Mouse (Mus musculus) embryonic facial prominence, embryonic 12.5 days (tissue): ENCODE results near the gene Tnfsf15. TPM values are rescaled to one million over a fixed set of nuclear protein-coding genes. Genes with fewer than 3 reads are reported as not detected.

Source experiments
- ATAC-seq: fragments of 200-750 bp; cut with Nextera tagmentation; 2 replicates; pipeline ENCODE4 v1.8.0; 2017; ENCODE audit not compliant: insufficient number of reproducible peaks, insufficient read depth, low FRiP score, low TSS enrichment
- H3K27ac ChIP-seq: fragments of 300-500 bp; sonication (generic); 2 replicates; pipeline ENCODE4 v1.5.1; 2016; ENCODE audit warnings: mild to moderate bottlenecking
- H3K27me3 ChIP-seq: fragments of 300-500 bp; sonication (generic); 2 replicates; pipeline ENCODE4 v1.6.1; 2016; ENCODE audit warnings: mild to moderate bottlenecking, moderate library complexity
- H3K36me3 ChIP-seq: fragments of 300-500 bp; sonication (generic); 2 replicates; pipeline ENCODE4 v1.6.1; 2016; ENCODE audit warnings: mild to moderate bottlenecking
- H3K4me1 ChIP-seq: fragments of 300-500 bp; sonication (generic); 2 replicates; pipeline ENCODE4 v1.6.1; 2016
- H3K4me2 ChIP-seq: fragments of 300-500 bp; sonication (generic); replicated peaks from 2 replicates; pipeline ENCODE4 v1.6.1; 2016; ENCODE audit warnings: mild to moderate bottlenecking, moderate library complexity
- H3K4me3 ChIP-seq: fragments of 300-500 bp; sonication (generic); 2 replicates; pipeline ENCODE4 v1.5.1; 2016; ENCODE audit warnings: mild to moderate bottlenecking
- H3K9ac ChIP-seq: fragments of 300-500 bp; sonication (generic); 2 replicates; pipeline ENCODE4 v1.6.1; 2016; ENCODE audit warnings: mild to moderate bottlenecking, moderate library complexity
- H3K9me3 ChIP-seq: fragments of 300-500 bp; sonication (generic); 2 replicates; pipeline ENCODE4 v1.6.1; 2016; ENCODE audit warnings: mild to moderate bottlenecking, moderate library complexity
- WGBS: fragments of 180-500 bp; shearing (Covaris S2); methylation state at CpG from one replicate; pipeline ENCODE4 v1.1.7; 2016; 5-methylcytosine and 5-hydroxymethylcytosine counted together
- polyA plus RNA-seq: library from polyadenylated mRNA; unstranded; fragments of >200 nt; fragmentation: Nextera tagmentation; extraction: Ambion mirVana; gene quantifications from 2 replicates; pipeline ENCODE4 v1.2.1, GENCODE M21; 2016

The Tnfsf15 gene
- polyA plus RNA-seq, 1 experiment from 2014 or later, result not detected

- Histone ChIP-seq H3K27me3 (no peaks in the 10 kb centered on the region), H3K9me3 (no peaks in the 10 kb centered on the region), H3K4me1 (peaks cover 8% of the 10 kb centered on the region), H3K27ac (no peak overlapping the region), H3K4me3 (no peak overlapping the region), H3K36me3 (no peaks in the 10 kb centered on the region), H3K9ac (no peak overlapping the region), H3K4me2 (no peak overlapping the region)
- ATAC-seq, result no peak
- 80% methylated on average over 6 of the region's 6 CpGs for WGBS
These were observed 12.7 kb upstream of the Tnfsf15 start for GRCm38 (mm10) chr4:63757527-63758154.

DNA sequence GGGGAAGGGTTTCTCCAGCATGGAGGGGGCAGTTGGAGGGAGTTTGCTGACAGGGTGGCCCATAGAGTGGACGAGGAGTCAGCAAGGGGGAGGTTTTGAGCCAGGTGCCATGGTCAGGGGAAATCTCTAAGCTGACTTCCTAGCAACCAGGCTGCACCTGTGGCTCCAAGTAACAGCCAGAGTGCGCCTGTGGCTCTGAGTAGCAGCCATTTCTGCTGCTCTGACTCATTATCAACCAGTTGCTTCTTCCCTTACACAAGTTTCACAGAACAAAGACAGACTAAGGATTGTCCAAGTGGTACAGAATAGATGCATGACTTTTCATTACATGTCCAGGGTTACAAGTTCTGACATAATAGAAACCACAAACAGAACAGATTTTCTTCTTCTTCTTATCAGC is 11.2 kb upstream of the Tnfsf15 start:
- H3K9me3 ChIP-seq, result no peaks in the 10 kb centered on the region
- no peak overlapping the region for H3K4me3 ChIP-seq
- H3K9ac ChIP-seq, result no peak overlapping the region
- H3K27ac ChIP-seq, result no peak overlapping the region
- H3K27me3 ChIP-seq, result no peaks in the 10 kb centered on the region
- H3K36me3 ChIP-seq, result no peaks in the 10 kb centered on the region
- H3K4me1 ChIP-seq, result peaks cover 12% of the 10 kb centered on the region
- H3K4me2 ChIP-seq, result no peak overlapping the region
- WGBS, result 77% methylated on average over 2 of the region's 2 CpGs
- no peak for ATAC-seq

DNA sequence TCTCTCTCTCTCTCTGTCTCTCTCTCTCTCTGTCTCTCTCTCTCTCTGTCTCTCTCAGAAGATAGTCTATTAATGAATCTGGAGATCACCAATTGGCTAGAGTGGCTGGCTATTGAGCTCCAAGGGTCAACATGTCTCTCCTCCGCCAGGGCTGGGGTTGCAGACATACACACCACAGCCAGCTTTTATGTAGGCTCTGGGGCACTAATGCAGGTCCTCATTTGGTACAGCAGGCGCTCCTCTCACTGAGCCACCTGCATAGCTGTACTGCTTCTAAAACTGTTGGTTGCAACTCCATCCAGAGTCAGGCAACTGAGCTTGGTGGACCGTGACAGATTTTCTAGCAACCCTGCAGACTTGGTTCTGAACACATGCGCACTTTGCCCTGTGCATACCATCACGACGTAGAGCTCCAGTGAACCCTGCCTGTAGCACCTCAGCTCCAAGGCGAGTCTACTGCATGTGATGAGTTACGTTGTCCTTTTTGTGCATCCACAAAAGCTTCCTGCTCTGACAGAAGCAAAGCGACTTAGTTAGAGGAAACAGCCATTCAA is 9.6 kb upstream of the Tnfsf15 start:
- H3K4me3 ChIP-seq, result no peak overlapping the region
- H3K27me3 ChIP-seq, result no peaks in the 10 kb centered on the region
- no peak overlapping the region for H3K9ac ChIP-seq
- H3K36me3 ChIP-seq, result no peaks in the 10 kb centered on the region
- no peak overlapping the region for H3K4me2 ChIP-seq
- 80% methylated on average over 9 of the region's 9 CpGs for WGBS
- H3K4me1 ChIP-seq, result peaks cover 12% of the 10 kb centered on the region
- H3K27ac ChIP-seq, result no peak overlapping the region
- no peak for ATAC-seq
- no peaks in the 10 kb centered on the region for H3K9me3 ChIP-seq

- no peaks in the 10 kb centered on the region for H3K36me3 ChIP-seq
- no peak overlapping the region for H3K27ac ChIP-seq
- no peak overlapping the region for H3K4me3 ChIP-seq
- H3K27me3 ChIP-seq, result no peaks in the 10 kb centered on the region
- no peak overlapping the region for H3K9ac ChIP-seq
- H3K4me1 ChIP-seq, result peaks cover 12% of the 10 kb centered on the region
- no peaks in the 10 kb centered on the region for H3K9me3 ChIP-seq
- H3K4me2 ChIP-seq, result no peak overlapping the region
- 66% methylated on average over 2 of the region's 2 CpGs for WGBS
- ATAC-seq, result no peak
These were observed 8.9 kb upstream of the Tnfsf15 start for GRCm38 (mm10) chr4:63753855-63754254.

- Histone ChIP-seq H3K27me3 (no peaks in the 10 kb centered on the region), H3K9ac (no peak overlapping the region), H3K4me1 (peaks cover 12% of the 10 kb centered on the region), H3K9me3 (no peaks in the 10 kb centered on the region), H3K4me2 (no peak overlapping the region), H3K36me3 (no peaks in the 10 kb centered on the region), H3K27ac (no peak overlapping the region), H3K4me3 (no peak overlapping the region)
- ATAC-seq, result no peak
- WGBS, result 42% methylated on average over 16 of the region's 16 CpGs
These were observed 8.0 kb upstream of the Tnfsf15 start for GRCm38 (mm10) chr4:63752687-63753523.

GRCm38 (mm10) chr4:63748061-63748730 is 3.3 kb upstream of the Tnfsf15 start:
- WGBS, result 61% methylated on average over 3 of the region's 3 CpGs
- Histone ChIP-seq H3K27me3 (no peaks in the 10 kb centered on the region), H3K4me3 (no peak overlapping the region), H3K36me3 (no peaks in the 10 kb centered on the region), H3K27ac (no peak overlapping the region), H3K4me1 (peaks cover 12% of the 10 kb centered on the region), H3K4me2 (no peak overlapping the region), H3K9ac (no peak overlapping the region), H3K9me3 (no peaks in the 10 kb centered on the region)
- ATAC-seq, result no peak

GRCm38 (mm10) chr4:63745271-63745670 is 358 bp upstream of the Tnfsf15 start:
- H3K27me3 ChIP-seq, result no peaks in the 10 kb centered on the region
- H3K4me2 ChIP-seq, result no peak overlapping the region
- ATAC-seq, result no peak
- H3K9ac ChIP-seq, result no peak overlapping the region
- 67% methylated on average over 6 of the region's 6 CpGs for WGBS
- H3K27ac ChIP-seq, result no peak overlapping the region
- no peaks in the 10 kb centered on the region for H3K9me3 ChIP-seq
- H3K4me3 ChIP-seq, result no peak overlapping the region
- no peaks in the 10 kb centered on the region for H3K36me3 ChIP-seq
- H3K4me1 ChIP-seq, result peaks cover 14% of the 10 kb centered on the region; the same call in 1 of the 2 replicates

DNA sequence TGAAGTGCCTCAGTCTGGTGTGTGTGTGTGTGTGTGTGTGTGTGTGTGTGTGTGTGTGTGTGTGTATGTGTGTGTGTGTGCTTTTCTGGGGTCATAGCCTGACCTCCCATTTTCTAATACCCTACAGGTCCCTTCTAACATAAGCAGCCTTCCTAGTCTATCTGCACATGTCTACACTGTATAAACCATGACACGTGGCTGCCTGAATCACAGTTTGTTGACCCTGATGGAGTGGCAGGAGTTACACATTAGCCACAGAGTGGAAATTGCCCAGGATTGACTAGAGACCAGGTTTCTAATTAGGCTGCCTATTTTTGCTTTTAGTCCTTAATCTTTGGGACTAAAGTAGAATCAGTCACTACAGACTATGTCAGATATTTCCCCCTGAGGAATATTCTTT is 1.3 kb downstream of the Tnfsf15 start:
- no peaks in the 10 kb centered on the region for H3K9me3 ChIP-seq
- H3K27me3 ChIP-seq, result no peaks in the 10 kb centered on the region
- H3K4me3 ChIP-seq, result no peak overlapping the region
- no peak for ATAC-seq
- peaks cover 14% of the 10 kb centered on the region; the same call in 1 of the 2 replicates for H3K4me1 ChIP-seq
- H3K9ac ChIP-seq, result no peak overlapping the region
- H3K27ac ChIP-seq, result no peak overlapping the region
- H3K36me3 ChIP-seq, result no peaks in the 10 kb centered on the region
- 27% methylated on average over 1 of the region's 1 CpGs for WGBS
- H3K4me2 ChIP-seq, result no peak overlapping the region

GRCm38 (mm10) chr4:63742763-63743371 is 2.0 kb downstream of the Tnfsf15 start:
- ATAC-seq, result no peak
- peaks cover 14% of the 10 kb centered on the region; the same call in 1 of the 2 replicates for H3K4me1 ChIP-seq

DNA sequence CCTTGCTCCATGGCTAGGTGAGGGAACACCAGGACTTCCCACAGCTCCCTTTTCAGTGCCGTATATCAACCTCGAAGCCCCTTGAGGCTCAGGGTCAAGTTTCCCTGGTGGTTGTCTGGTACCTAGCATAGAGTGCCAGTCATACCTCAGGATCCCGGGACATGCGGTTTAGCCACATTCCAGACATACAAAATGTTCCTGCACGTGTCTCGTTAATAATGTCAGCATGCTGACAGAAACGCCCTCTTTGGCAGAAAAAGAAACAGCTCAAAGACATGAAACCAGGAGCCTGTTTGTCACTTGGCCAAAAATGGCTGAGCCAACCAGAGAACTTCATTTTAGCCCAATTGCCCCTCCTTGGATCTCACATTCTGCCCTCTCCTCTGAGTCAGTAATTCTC is 2.8 kb downstream of the Tnfsf15 start:
- no peak overlapping the region for H3K9ac ChIP-seq
- no peaks in the 10 kb centered on the region for H3K36me3 ChIP-seq
- H3K27ac ChIP-seq, result no peak overlapping the region
- 46% methylated on average over 7 of the region's 7 CpGs for WGBS
- H3K9me3 ChIP-seq, result no peaks in the 10 kb centered on the region
- no peaks in the 10 kb centered on the region for H3K27me3 ChIP-seq
- no peak overlapping the region for H3K4me3 ChIP-seq
- ATAC-seq, result no peak
- no peak overlapping the region for H3K4me2 ChIP-seq
- peaks cover 14% of the 10 kb centered on the region; the same call in 1 of the 2 replicates for H3K4me1 ChIP-seq

More at GRCm38 (mm10) chr4:63742763-63743371, 2.0 kb downstream of the Tnfsf15 start:
- Histone ChIP-seq H3K27me3 (no peaks in the 10 kb centered on the region), H3K36me3 (no peaks in the 10 kb centered on the region), H3K9ac (no peak overlapping the region), H3K9me3 (no peaks in the 10 kb centered on the region), H3K4me3 (no peak overlapping the region), H3K4me2 (no peak overlapping the region), H3K27ac (no peak overlapping the region)
- 75% methylated on average over 5 of the region's 5 CpGs for WGBS

DNA sequence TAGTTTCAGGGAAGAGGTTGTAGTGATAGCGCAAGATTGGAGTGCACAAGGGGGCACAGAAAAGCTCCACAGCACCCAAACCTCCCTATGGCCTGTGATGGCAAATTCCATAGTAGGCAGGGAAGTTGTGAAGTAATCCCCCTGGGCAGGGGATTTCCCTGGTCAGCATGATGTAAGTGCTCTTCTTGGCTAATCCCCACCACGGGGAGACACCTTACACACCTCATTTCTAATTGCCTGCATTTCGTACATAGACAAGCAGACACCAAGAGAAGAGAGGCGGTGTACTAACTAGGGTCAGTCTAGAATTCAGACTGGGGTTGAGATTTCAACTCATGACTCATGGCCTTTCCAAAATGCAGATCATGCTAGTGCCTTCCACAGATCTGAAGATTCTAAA is 4.2 kb downstream of the Tnfsf15 start:
- no peak overlapping the region for H3K9ac ChIP-seq
- H3K4me2 ChIP-seq, result no peak overlapping the region
- peaks cover 14% of the 10 kb centered on the region; the same call in 1 of the 2 replicates for H3K4me1 ChIP-seq
- WGBS, result 85% methylated on average over 4 of the region's 4 CpGs
- H3K27me3 ChIP-seq, result no peaks in the 10 kb centered on the region
- H3K36me3 ChIP-seq, result no peaks in the 10 kb centered on the region
- H3K27ac ChIP-seq, result no peak overlapping the region
- H3K4me3 ChIP-seq, result no peak overlapping the region
- H3K9me3 ChIP-seq, result no peaks in the 10 kb centered on the region
- no peak for ATAC-seq
